Mouse (Mus musculus): ENCODE measurements around the gene Megf9.

- TF ChIP-seq CTCF (conservative IDR thresholded peaks at IDR 0.05; ENCODE audit: insufficient read depth, insufficient read length, low read depth, low read length) = no peak
- no peak for TF ChIP-seq POLR2A (IDR thresholded peaks at IDR 0.05; ENCODE audit: low read depth, low read length)
These were observed 37.8 kb downstream of the Megf9 start for GRCm38 (mm10) chr4:70496978-70497377.

Data from kidney, adult 2 months (tissue).